Mouse (Mus musculus) Muller cell, postnatal 12 days (primary cell): ENCODE measurements at regions not wholly inside any gene's neighbourhood (a gene's known extent, or its start where the extent isn't known, plus 50 kb on each side); places are given as distances from the start of the nearest gene placed in this dataset.
"Not testable (repeated sequence)": the region's sequence is repeated elsewhere in the genome, so short reads cannot be mapped to it uniquely, and the experiment has no call there.

Experiments used
- DNase-seq: peaks from one replicate; pipeline ENCODE4 v3.0.0-alpha.2; 2015; ENCODE audit errors: inconsistent ontology term

DNA sequence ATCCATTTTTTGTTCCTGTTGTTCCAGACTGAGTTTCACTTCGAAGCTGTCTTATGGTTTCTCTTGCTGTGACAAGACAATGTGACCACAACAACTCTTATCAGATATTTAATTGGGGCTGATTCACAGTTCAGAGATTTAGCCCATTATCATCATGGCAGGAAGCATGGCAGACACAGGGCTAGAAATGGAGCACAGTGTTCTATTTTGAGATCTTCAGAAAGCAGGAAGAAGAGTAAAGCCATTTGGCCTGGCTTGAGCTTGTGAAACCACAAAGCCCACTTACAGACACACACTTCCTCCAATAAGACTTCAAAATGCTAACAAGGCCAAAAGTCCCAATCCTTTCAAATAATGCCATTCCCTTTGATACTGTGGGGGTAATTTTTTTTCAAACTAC lies 670.4 kb upstream of the Cdh12 start:
- peak; percentile 6 for DNase-seq

DNA sequence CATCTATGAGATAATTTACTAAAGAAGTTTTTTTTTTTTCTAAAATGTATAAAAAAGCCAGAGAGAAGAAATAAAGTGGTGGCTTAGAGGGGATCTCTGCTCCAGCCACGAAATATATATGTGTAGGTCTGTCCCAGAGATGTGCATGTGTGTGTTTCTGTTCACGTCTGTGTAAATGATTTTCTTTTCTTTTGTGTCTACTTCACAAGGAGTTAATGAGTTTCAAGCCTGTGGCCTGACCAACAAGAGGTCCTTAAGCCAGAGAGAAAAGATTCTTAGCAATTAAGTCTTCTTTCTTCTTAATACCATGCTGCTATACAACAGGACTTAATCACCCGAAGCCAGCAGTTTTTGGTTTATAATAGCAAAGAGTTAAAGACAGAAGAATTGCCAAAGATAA lies 665.2 kb upstream of the Cdh12 start:
- no peak for DNase-seq

DNA sequence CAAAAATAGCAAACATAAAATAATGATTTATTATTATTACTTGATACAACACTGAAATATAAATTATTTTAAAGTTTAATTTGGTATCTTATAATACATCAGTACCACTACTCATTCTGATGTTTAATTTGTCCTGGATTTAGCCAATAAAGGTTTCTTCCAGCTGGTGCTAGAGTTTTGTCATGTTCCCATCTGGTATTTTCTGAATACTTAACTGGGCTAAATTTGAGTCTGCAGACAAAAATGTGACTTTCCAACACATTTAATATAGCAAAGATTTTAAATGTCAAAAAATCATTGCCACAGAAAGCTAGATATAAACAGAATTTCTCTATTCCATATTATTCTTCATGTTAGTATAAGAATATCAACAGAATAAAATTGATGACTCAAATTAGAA lies 642.1 kb upstream of the Cdh12 start:
- DNase-seq = no peak

DNA sequence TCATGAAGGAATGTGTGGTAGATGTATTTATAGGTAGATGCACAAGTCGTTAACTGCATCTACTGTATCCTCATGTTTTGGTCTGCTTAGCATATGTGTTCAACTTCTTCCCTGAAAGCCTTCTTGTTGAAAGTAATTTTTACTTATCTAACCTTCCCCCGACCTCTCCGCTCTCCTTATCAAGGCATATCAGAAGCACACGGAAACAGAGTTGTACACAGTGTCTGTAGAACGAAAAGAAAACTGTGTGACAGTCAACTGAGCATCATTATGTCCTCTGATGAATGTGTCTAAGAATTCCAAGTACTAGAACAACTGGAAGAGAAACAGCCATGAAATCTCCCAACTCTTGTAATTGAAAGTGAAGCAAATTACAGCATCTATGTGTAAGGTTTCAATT lies 635.4 kb upstream of the Cdh12 start:
- no peak for DNase-seq

DNA sequence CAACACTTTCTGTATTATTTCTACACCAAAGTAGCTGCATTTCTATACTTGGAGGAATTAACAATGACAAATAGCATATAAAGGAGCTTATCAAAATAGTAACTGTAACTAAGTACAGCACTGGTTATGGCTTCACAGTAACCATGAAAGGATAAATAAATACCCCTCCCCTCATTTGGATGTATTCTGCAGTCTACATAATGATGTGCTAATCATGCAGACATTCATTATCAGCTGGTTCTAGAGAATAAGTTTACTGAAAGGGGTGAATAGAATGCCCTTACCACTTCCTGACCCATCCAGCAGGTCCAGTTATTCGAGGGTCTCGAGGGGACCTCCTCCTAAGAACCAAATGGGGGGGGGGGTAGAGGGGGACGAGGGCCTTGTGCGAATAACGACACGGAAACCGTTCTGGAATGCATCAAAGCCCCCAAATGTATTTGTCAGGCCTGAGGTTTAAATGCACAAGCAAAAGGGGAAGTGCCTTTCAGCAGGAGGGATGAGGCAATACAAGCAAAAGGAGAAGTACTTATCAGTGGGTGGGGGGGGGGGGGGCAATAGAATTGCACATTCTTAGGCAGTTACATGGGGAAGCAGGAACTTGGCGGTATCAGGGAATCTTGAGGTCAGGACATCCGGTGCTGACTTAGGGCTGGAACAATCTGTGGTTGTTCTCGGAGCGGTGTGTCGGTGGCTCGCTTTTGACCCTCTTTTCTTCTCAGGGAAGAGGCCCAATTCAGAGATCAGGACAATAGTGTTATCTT lies 592.0 kb upstream of the Cdh12 start:
- not testable (repeated sequence) for DNase-seq

DNA sequence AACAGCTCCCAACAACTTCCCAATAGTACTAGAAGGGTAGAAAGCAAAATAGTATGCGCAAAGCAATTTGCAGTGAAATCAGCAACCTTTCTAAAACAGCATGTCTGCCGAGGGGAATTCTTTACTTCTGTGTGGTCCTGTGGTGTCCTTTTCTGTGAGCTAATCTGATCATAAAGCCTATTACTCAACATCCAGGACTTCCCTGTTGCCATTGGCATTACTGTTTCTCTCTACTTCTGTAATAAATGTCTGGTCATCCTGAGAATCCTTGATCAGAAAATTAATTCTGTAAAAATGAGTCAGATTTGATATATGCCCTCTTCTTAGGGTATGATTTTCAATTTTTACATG lies 591.4 kb upstream of the Cdh12 start:
- no peak for DNase-seq

DNA sequence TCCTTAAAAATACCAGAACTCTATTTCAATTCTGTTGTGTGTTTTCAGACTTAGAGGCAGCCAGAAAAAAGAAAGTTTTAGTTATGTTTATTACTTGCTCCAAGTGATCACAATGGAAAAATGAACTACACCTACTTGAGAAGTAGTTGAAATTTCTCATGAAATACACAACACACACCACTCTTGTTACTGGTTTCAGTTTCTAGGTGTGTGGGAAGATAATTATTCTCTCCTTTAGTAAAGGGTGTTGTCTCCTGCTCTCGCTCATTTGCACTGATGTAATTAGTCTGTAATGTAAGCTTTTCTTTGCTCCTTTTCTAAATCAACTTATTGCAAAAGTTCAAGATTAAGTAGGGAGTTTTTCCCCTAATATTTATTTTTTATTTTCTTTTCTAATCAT lies 590.4 kb upstream of the Cdh12 start:
- DNase-seq = no peak

DNA sequence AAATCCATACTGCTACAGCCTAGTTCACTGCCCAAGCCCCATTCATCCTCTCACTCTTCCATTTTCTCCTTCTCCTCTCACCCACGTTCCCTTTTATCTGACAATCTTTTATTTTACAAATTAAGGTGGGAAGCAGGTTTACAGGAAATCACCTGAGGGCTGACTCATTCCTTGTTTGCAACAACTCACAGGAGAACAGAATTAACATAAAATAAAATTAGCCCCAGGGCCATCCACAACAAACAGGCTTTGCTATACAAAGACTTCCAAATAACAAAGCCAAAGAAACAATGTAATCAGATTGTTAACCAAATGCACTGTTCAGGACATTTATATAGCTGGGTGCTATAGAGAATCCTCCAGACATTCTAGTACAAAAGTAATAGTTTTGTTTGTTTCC lies 585.1 kb upstream of the Cdh12 start:
- DNase-seq = no peak

DNA sequence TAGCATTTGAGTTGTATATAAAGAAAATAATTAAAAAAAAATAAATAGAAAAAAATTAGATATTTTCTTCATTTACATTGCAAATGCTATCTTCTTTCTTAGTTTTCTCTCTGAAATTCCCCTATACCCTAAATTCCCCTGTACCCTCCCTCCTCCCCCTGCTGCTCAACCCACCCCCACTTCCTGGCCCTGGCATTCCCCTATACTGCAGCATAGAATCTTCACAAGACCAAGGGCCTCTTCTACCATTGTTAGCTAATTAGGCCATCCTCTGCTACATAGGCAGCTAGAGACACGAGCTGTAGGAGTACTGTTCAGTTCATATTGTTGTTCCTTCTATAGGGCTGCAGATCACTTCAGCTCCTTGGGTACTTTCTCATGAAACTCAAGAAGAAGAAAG lies 582.5 kb upstream of the Cdh12 start:
- no peak for DNase-seq

DNA sequence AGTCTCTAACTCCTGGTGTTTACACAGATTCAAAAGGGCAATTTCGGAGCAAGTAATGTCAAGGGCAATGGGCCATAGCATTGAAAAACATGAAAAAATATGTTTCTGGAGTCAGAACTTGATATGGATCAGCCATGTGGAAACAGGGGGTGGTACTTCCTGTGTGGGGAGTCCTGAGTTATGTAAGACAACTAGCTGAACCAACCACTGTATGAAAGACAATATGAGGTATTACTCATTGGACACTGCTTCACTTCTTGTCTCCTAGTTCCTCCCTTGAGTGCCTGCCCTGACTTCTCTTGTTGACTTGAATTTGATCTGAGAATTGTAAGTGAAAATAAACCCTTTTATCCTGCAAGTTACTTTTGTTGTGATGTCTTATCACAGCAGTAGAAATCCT lies 580.0 kb upstream of the Cdh12 start:
- no peak for DNase-seq

DNA sequence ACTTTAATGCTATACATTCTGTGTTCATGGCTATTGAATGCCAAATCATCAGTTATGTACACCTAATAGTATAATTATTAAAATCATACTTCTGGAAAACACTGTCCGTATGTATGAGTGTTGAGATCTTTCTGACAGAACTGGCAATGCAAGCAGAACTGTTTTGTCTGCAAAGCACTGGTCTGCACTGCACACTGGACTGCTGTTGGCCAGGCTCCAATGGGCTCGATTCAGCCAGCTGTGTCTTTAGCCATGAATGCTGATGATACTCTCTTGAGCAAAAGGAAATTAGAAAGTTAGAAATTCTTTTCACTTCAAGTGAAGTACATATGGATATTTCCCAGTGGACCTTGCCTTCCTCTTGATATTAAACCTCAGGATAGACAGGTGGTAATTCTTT lies 576.5 kb upstream of the Cdh12 start:
- no peak for DNase-seq
